Mouse (Mus musculus) stomach, embryonic 15.5 days (tissue): ENCODE data around the gene Guca1a. TPM values are rescaled to one million over a fixed set of nuclear protein-coding genes. Genes with fewer than 3 reads are reported as not detected.

Source experiments
- ATAC-seq: fragments of 200-750 bp; cut with Nextera tagmentation; 2 replicates; pipeline ENCODE4 v1.8.0; 2017; ENCODE audit warnings: low read depth, moderate number of reproducible peaks, moderate TSS enrichment; ENCODE audit not compliant: insufficient read depth, low FRiP score
- H3K27ac ChIP-seq: fragments of 300-500 bp; sonication (generic); 2 replicates; pipeline ENCODE4 v1.5.1; 2015; ENCODE audit warnings: mild to moderate bottlenecking, inconsistent platforms
- H3K27me3 ChIP-seq: fragments of 300-500 bp; sonication (generic); replicated peaks from 2 replicates; pipeline ENCODE4 v1.6.1; 2015; ENCODE audit warnings: inconsistent platforms
- H3K36me3 ChIP-seq: fragments of 300-500 bp; sonication (generic); 2 replicates; pipeline ENCODE4 v1.6.1; 2015; ENCODE audit warnings: inconsistent platforms
- H3K4me1 ChIP-seq: fragments of 300-500 bp; sonication (generic); 2 replicates; pipeline ENCODE4 v1.6.1; 2015; ENCODE audit warnings: inconsistent platforms
- H3K4me2 ChIP-seq: fragments of 300-500 bp; sonication (generic); 2 replicates; pipeline ENCODE4 v1.6.1; 2015; ENCODE audit warnings: mild to moderate bottlenecking, inconsistent platforms
- H3K4me3 ChIP-seq: fragments of 300-500 bp; sonication (generic); replicated peaks from 2 replicates; pipeline ENCODE4 v1.5.1; 2015; ENCODE audit warnings: inconsistent platforms
- H3K9ac ChIP-seq: fragments of 300-500 bp; sonication (generic); 2 replicates; pipeline ENCODE4 v1.6.1; 2015; ENCODE audit warnings: inconsistent platforms
- H3K9me3 ChIP-seq: fragments of 300-500 bp; sonication (generic); 2 replicates; pipeline ENCODE4 v1.6.1; 2016; ENCODE audit warnings: inconsistent platforms
- WGBS: fragments of 180-500 bp; shearing (Covaris S2); methylation state at CpG from one replicate; pipeline ENCODE4 v1.1.7; 2015; 5-methylcytosine and 5-hydroxymethylcytosine counted together
- polyA plus RNA-seq: library from polyadenylated mRNA; unstranded; fragments of >200 nt; fragmentation: Nextera tagmentation; extraction: Ambion mirVana; gene quantifications from 2 replicates; pipeline ENCODE4 v1.2.1, GENCODE M21; 2015

Gene Guca1a
- 3.0 and 4.0 TPM in 2 replicates for polyA plus RNA-seq

GRCm38 (mm10) chr17:47400451-47400850 lies at the start of gene Guca1a:
Gene Guca1a, minus strand, starts transcription at chr17:47400584.
- Histone ChIP-seq H3K4me2 (no peak within 1 kb of the TSS), H3K4me1 (0 out of 2 replicates have a peak, but pooled peaks cover 4% of the 10 kb centered on the region), H3K27ac (no peak within 1 kb of the TSS), H3K36me3 (no peaks in the 10 kb centered on the region), H3K9ac (no peak within 1 kb of the TSS), H3K27me3 (0 out of 2 replicates have a peak, but pooled peaks cover 4% of the 10 kb centered on the region), H3K9me3 (no peaks in the 10 kb centered on the region), H3K4me3 (no peak within 1 kb of the TSS)
- 57% methylated on average over 10 of the region's 10 CpGs for WGBS
- no peak for ATAC-seq

DNA sequence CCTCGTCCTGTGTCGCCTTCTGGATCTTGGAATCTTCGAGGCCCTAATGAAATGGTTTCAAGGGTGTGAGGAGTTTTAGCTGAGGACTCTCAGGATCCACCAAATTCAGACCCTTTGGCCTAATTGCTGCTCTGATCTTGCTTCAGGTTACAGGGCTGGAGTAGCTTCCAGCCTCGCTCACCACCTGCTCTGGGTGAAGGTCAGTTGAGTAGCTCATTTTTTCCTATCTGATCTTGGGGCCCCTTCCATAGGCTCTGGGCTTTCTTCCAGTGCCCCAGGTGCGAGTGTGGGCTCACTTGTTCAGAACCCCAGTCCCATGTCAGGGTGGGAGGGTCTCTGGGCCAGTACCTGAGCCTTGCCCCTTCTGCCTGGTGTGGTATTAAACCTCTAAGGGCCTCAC lies 49.0 kb upstream of the Guca1a start:
- no peak; the same call in 1 of the 2 replicates for ATAC-seq
- no peaks in the 10 kb centered on the region for H3K9me3 ChIP-seq
- no peak overlapping the region for H3K9ac ChIP-seq
- H3K27ac ChIP-seq: peak overlapping the region; percentile 67
- no peak overlapping the region for H3K4me3 ChIP-seq
- no peaks in the 10 kb centered on the region for H3K27me3 ChIP-seq
- no peaks in the 10 kb centered on the region for H3K36me3 ChIP-seq
- H3K4me2 ChIP-seq: no peak overlapping the region
- H3K4me1 ChIP-seq: peaks cover 54% of the 10 kb centered on the region
- 63% methylated on average over 5 of the region's 5 CpGs for WGBS

- peaks cover 54% of the 10 kb centered on the region for H3K4me1 ChIP-seq
- H3K9ac ChIP-seq: no peak overlapping the region
- H3K9me3 ChIP-seq: no peaks in the 10 kb centered on the region
- H3K36me3 ChIP-seq: no peaks in the 10 kb centered on the region
- WGBS: 30% methylated on average over 8 of the region's 8 CpGs
- H3K4me3 ChIP-seq: no peak overlapping the region
- no peaks in the 10 kb centered on the region for H3K27me3 ChIP-seq
- ATAC-seq: peak; percentile 48; the same call in 1 of the 2 replicates
- H3K4me2 ChIP-seq: no peak overlapping the region; the same call in 1 of the 2 replicates
- peak overlapping the region; percentile 67 for H3K27ac ChIP-seq
Observed at GRCm38 (mm10) chr17:47448523-47449372, 48.4 kb upstream of the Guca1a start.

GRCm38 (mm10) chr17:47446561-47446960 lies 46.2 kb upstream of the Guca1a start:
- Histone ChIP-seq H3K4me3 (no peak overlapping the region), H3K36me3 (no peaks in the 10 kb centered on the region), H3K27me3 (no peaks in the 10 kb centered on the region), H3K9ac (no peak overlapping the region), H3K27ac (0 out of 2 replicates have a peak overlapping the region, but pooled peaks have one; percentile 21), H3K9me3 (no peaks in the 10 kb centered on the region), H3K4me2 (no peak overlapping the region), H3K4me1 (peaks cover 41% of the 10 kb centered on the region)
- no peak for ATAC-seq
- 82% methylated on average over 11 of the region's 11 CpGs for whole genome bisulfite sequencing

DNA sequence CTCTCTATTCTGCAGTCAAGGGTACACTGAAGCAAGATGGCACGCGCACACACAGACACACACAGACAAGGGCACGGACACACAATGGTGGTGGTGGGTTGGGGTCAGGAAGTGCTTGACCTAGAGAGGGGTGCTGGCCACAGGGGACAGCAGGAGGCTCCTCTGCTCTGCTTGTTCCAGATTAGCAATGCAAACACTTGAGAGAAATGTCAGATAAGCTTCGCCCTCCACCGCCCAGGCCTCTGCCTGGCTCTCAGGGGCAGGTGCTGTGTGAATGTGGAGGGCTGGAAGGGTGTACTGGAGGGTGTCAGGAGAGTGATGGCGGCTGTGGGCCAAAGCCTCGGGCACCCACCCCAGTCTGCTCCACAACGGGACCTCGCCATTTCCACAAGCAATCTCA lies 45.6 kb upstream of the Guca1a start:
- Histone ChIP-seq H3K4me1 (peaks cover 38% of the 10 kb centered on the region), H3K4me2 (no peak overlapping the region), H3K4me3 (no peak overlapping the region), H3K36me3 (no peaks in the 10 kb centered on the region), H3K27ac (0 out of 2 replicates have a peak overlapping the region, but pooled peaks have one; percentile 21), H3K9ac (no peak overlapping the region), H3K27me3 (no peaks in the 10 kb centered on the region), H3K9me3 (no peaks in the 10 kb centered on the region)
- WGBS: 53% methylated on average over 9 of the region's 9 CpGs
- ATAC-seq: no peak; the same call in 1 of the 2 replicates

DNA sequence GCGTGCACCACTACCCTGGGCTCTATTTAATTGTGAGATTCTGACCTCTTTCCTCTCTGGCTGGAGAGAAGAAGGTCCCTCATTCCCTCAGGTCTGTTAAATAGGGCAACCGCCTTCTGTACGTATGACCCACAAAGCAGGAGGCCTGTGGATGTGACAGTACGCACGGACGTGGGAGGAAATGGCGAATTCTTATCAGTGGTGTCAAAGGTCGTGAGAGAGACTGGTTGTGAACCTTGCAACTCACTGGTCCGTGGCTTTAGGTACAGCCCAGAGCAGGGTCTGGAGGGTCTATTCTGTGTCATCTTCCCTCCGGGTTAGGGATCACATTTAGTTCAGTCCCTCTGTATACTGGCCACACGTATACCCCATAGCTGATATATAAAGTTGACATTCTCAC lies 45.1 kb upstream of the Guca1a start:
- H3K9ac ChIP-seq: no peak overlapping the region
- H3K27me3 ChIP-seq: no peaks in the 10 kb centered on the region
- H3K4me1 ChIP-seq: peaks cover 36% of the 10 kb centered on the region
- no peak overlapping the region for H3K4me2 ChIP-seq
- H3K4me3 ChIP-seq: no peak overlapping the region
- peak overlapping the region; percentile 21; the same call in 1 of the 2 replicates for H3K27ac ChIP-seq
- H3K36me3 ChIP-seq: no peaks in the 10 kb centered on the region
- ATAC-seq: no peak
- 50% methylated on average over 11 of the region's 11 CpGs for WGBS
- no peaks in the 10 kb centered on the region for H3K9me3 ChIP-seq

DNA sequence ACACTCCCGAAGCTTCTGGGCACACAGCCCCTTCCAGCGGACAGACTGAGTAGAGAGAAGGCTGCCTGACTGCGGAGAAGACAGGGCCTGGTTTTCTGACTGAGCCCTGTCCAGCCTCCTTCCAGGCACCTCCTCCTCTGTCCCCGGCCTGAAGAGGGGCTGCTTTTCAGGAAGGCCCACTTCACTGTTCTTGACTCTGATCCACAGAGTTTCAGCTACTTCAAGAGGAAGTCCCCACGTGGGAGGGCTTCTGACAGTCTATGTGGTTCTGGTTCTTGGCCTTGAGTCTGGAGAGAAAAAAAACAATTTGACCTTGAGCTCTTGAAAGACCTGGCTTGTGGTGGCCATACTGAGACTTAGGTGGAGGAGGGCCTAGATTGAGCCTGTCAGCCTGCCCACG lies 43.7 kb upstream of the Guca1a start:
- Histone ChIP-seq H3K9me3 (no peaks in the 10 kb centered on the region), H3K27ac (no peak overlapping the region), H3K4me1 (peaks cover 37% of the 10 kb centered on the region), H3K9ac (no peak overlapping the region), H3K27me3 (no peaks in the 10 kb centered on the region), H3K4me2 (no peak overlapping the region), H3K4me3 (no peak overlapping the region), H3K36me3 (no peaks in the 10 kb centered on the region)
- WGBS: 59% methylated on average over 6 of the region's 6 CpGs
- ATAC-seq: no peak

DNA sequence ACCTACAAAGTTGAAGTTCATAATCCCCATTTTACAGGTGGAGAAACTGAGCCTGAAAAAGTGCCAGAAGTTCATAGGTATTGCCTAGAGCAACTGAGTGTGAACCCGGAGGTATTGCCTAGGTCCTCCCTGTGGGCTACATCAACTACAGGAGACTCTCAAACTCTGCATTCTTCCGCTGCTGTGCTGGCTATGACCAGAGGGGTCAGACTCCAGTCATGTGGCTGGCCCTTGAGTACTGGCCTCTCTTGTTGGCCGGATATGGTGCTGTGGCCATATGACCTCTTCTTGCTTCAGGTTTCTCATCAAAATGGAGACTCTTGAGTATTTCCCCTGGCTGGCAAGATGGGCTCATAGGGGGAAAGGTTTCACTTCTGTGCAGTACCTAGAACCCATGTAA lies 41.9 kb upstream of the Guca1a start:
- WGBS: 77% methylated on average over 3 of the region's 3 CpGs
- Histone ChIP-seq H3K27ac (no peak overlapping the region), H3K27me3 (0 out of 2 replicates have a peak, but pooled peaks cover 6% of the 10 kb centered on the region), H3K4me3 (no peak overlapping the region), H3K9me3 (no peaks in the 10 kb centered on the region), H3K4me1 (peaks cover 28% of the 10 kb centered on the region), H3K9ac (no peak overlapping the region), H3K4me2 (no peak overlapping the region), H3K36me3 (no peaks in the 10 kb centered on the region)
- ATAC-seq: no peak

DNA sequence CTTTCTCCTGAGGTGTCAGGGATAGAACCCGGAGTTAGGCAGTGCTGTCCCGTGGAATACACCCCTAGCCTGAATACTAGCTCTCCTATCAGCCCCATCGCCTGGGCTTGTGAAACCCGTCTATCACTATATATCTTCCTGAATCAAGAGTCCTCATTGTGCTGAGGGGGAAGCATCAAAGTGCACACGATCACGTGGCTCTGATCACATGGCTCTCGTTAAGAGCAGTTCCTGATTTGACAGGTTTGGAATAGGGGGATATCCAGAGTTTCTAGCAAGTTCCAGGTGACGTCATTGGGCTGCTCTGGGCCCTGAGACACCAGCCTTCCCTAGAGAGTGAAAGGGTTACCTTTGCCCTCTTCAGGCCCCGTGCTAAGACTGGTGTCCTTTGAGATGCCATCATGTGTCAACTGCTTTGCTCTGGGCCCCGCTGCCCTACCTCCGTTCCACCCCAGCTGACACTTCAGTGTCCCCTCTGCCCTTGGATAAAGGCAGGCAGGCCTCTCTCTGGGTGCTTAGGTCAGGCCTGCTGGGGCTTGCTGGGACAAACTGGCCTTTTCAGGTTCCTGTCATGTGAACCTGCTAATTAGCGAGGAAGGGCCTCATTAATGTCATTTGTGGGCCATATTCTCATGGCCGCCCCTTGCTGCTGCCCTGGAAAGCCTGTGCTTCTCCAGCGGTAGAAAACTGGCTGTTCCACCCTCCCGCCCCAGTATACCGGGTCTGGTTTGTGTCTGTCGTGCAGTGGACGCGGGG lies 41.1 kb upstream of the Guca1a start:
- H3K4me2 ChIP-seq: no peak overlapping the region
- ATAC-seq: no peak

DNA sequence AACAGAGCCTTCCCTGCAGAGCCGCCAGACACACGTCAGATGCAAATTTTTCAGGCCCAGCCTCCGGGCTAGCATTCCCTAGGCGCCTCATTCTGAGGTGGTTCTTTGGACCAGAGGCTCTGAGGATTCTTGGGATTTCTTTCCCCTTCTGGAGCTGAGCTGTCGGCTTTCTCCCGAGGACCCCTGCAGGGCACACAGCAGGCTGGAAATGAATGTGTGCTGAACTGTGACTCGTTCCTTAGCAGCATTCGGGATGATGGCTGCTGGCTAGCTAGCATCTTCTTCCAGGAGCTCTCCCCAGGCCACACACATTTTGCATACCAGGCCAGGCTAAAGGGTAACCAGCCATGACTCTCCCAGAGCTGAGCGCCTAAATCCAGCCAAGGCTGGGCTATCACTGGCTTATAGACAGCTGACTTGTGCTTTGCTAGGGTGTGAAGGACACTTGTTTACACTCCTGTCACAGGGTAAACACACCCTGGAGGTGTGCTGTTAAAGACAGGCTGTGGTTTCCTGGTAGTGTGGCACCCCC lies 40.0 kb upstream of the Guca1a start:
- no peak overlapping the region for H3K4me3 ChIP-seq
- ATAC-seq: no peak
- WGBS: 27% methylated on average over 9 of the region's 9 CpGs
- H3K4me2 ChIP-seq: no peak overlapping the region
- peaks cover 22% of the 10 kb centered on the region; the same call in 1 of the 2 replicates for H3K4me1 ChIP-seq
- peak overlapping the region; percentile 52 for H3K27ac ChIP-seq
- no peak overlapping the region for H3K9ac ChIP-seq
- no peaks in the 10 kb centered on the region for H3K9me3 ChIP-seq
- no peaks in the 10 kb centered on the region for H3K36me3 ChIP-seq
- H3K27me3 ChIP-seq: 0 out of 2 replicates have a peak, but pooled peaks cover 9% of the 10 kb centered on the region

More for the DNA sequence above, 41.1 kb upstream of the Guca1a start:
- 58% methylated on average over 19 of the region's 19 CpGs for WGBS
- no peaks in the 10 kb centered on the region for H3K9me3 ChIP-seq
- H3K27me3 ChIP-seq: 0 out of 2 replicates have a peak, but pooled peaks cover 6% of the 10 kb centered on the region
- H3K9ac ChIP-seq: no peak overlapping the region
- peaks cover 24% of the 10 kb centered on the region; the same call in 1 of the 2 replicates for H3K4me1 ChIP-seq
- no peak overlapping the region for H3K27ac ChIP-seq
- H3K36me3 ChIP-seq: no peaks in the 10 kb centered on the region
- H3K4me3 ChIP-seq: no peak overlapping the region

DNA sequence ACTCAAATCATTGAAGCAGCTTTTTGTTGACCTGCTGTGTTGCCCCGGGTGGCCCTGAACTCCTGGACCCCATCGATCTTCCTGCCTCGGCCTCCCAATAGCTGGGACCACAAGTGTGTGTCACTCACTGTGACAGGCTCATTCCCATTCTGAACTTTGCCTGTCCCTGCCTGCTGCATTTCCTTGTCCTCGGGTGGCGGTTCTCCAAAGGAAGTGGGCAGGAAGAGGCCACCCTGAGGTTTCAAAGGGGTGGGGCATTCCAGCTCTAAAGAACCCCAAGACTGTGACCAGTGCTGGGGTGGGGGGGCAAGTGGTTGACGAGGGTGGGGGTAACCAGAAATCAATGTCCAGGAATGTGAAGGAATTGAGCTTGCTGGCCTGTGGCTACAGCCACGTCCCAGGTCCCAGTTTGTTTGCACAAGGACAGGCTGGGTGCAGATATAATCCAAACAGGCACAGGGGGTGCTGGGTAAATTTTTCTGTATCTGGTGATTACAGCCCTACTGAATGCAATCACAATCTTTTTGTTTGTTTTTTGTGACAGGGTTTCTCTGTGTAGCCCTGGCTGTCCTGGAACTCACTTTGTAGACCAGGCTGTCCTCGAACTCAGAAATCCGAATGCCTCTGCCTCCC lies 39.1 kb upstream of the Guca1a start:
- Histone ChIP-seq H3K4me3 (0 out of 2 replicates have a peak overlapping the region, but pooled peaks have one; percentile 47), H3K27ac (peak overlapping the region; percentile 52), H3K4me2 (peak overlapping the region; percentile 66; the same call in 1 of the 2 replicates), H3K9ac (no peak overlapping the region), H3K9me3 (no peaks in the 10 kb centered on the region), H3K27me3 (0 out of 2 replicates have a peak, but pooled peaks cover 9% of the 10 kb centered on the region), H3K4me1 (peaks cover 22% of the 10 kb centered on the region; the same call in 1 of the 2 replicates), H3K36me3 (no peaks in the 10 kb centered on the region)
- whole genome bisulfite sequencing: 38% methylated on average over 9 of the region's 9 CpGs
- ATAC-seq: peak; percentile 52
